Mouse (Mus musculus) adrenal gland, postnatal 25 days (tissue): Measurements from ENCODE around the gene Dglucy. TPM values are rescaled to one million over a fixed set of nuclear protein-coding genes. Genes with fewer than 3 reads are reported as not detected.

Source experiments
- DNase-seq: peaks from one replicate; pipeline ENCODE4 v3.0.0; 2021; ENCODE audit warnings: mixed read lengths
- total RNA-seq: library from RNA; stranded (reverse); gene quantifications from 2 replicates; pipeline ENCODE4 v1.2.3, GENCODE M21; 2021

Gene Dglucy
- total RNA-seq, 1 experiment from 2014 or later, result 17.2 TPM

DNA sequence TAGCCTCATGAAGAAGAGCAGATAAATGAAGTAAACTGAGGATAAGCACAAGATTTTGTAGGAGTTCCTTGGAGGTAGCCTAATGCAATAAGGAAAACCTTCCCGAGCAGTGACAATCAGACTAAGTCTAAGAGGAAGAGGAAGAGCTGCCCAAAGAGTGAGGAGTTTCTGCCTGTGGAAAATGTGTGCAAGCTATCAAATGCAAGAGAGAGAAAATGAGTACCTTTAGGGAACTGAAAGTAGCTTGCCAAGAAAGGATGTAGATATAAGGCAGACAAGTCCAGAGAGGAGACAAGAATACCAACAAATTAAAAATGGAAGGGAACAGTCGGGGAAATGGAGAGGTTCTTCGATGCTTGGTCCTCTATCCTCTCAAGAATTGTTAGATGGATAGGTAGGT is 106.7 kb downstream of the Dglucy start:
- DNase-seq, result no peak

DNA sequence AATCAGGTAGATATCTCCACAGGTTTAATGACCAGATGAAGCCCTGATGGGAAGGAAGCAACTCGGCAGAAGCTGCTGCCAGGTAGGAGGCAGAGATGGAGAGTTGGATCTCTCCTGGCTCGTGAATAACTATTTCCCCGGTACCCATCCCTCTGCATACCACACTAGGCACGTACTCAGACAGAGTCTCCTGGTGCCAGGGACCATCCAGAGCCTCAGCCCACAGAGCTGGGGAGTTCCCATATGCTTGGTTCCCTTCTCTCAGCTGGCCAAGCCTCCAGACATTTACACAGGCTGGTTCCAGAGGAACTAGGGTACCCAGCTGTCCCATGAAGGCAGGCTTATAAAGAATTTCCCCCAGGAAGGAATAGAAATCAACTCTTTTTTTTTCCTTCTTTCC is 108.0 kb downstream of the Dglucy start:
- DNase-seq, result no peak

DNA sequence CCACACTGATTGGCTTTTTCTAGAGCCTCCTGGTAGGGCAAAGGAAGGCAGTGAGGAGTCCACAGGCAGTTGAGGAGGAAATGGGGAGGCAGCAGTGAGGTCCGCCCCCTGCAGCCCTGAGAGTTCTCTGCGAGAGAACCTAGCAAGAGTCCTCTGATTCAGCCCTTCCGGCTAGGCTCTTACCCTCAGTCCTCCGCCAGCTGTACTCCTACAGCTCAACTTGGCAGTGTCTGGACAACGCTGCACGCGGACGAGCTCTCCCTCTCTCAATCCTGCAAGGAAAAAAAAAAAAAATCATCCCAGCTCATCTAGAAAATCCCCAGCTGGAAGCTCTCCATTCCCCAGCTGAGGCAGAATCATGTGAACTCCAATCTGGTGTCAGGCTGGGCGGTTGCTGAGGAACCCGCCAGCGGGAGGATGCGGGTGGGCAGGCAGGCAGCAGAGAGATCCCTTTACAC is 109.0 kb downstream of the Dglucy start:
- no peak for DNase-seq

DNA sequence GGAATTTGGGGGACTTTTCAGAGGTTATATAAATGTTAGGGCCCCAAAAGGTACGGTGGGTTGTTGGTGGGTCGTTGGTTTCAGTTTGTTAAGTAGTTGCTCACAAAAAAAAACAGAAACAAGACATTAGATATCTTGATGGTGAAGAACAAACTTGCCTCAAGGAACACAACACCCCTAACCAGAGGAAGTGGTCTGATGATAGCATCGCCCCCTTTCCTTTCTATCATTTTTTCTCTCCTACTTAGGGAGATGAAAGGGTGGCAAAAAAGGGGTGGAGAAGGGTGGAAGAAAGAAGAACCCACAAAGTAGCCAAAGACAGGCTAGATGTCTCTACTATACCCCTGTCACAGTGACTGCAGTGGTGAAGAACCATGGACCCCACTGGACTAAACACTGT is 111.7 kb downstream of the Dglucy start:
- DNase-seq, result no peak

DNA sequence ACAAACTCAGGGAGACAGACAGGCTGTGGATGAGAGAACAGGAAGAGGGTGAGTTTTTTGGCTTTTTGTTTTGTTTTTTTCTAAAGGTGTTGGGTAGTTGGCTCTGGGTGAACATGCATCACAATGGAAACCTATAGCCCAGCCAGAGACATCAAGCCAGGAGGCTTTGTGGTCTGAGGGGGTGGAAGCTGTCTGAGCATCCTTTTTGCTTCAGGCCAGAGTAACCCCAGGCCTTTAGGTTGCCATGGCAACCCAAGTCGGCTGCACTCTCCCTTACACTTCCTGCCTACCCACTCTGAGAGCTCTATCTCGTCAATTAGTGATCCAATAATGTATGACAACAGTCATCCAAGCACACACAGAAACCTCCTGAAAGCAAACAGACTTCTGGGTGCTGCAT is 116.6 kb downstream of the Dglucy start:
- no peak for DNase-seq

DNA sequence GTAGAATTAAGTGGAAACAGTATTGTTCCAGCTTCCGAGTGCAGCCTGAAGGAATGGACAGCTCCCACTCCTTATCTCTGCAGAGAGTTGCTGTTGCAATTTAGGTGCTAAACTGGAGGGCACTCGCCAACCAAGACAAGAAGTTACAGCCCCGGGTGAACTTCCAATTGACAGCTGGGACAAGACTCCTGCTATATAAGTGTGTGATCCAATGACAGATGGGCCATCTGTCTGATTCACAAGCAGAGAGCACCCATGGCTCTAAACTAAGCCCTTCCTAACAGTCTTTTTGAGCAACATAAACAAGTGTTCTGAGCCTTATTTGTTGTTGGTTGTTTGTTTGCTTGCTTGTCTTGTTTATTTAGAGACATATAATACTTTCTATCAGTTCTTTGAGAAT is 117.8 kb downstream of the Dglucy start:
- DNase-seq, result no peak

DNA sequence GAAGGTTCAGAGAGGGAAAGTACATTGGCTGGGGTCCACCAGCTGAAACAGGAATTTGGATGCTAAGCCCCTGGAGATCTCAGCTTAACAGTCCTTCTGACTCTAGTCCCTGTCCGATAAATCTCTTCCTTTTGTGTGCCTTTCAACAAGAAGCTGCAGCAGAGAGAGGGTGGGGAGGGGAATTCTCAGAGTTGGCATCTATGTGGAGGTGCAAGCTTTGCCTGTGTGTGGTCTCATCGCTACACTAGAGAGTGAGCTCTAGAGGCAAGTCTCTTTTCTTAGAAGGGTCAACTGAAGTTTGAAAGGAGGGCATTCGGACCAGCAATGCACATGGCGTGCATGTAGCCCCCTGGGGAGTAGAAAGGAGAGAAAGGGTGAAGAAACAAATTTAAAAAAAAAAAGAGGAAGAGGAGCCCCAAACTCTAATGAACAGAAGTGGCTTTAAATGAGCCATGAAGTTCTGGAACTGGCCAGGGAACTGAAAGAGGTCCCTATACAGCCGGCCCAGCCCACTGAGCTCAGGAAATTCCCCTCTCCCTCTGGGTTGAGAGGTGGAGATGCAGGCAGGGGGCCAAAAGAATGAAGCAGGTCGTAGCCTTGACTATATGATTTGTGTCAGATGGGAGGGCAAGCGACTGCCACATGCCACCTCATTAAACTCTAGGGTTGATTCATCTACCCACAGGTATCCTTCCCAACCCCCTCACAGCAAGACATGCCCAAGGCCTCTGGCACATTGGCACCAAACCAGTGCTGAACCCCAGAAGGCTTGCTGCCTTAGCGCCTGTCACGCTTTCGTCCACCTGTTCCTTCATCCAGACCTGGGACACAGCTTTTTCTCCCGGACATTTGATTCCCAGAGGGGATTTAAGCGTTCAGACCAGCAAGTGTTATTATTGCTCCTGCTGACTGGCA is 119.1 kb downstream of the Dglucy start:
- no peak for DNase-seq

DNA sequence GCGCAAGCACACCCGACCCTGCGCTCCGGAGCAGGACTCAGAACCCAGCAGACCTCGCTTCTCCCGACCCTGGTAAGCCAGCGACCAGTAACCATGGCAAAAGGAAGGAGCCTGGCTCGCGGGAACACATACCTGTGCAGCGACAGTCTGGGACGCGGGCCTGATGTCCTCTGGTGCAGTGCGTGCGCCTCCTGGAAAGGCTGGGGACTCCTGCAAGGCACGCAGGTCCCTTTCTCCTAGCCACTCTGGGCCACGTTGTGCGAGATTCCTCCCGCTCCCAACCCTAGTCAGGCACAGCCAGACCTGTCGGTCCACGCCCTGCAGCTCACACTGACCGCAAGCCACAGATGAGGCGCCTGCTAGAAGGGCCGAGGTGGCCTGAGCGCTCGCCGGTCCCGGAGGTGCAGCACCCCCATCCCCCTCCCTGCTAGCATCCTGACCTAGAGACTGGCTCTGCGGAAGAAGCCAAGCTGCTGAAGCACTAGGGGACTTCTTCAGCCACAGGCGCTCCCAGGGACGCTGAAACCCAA is 120.3 kb downstream of the Dglucy start:
- peak; percentile 13 for DNase-seq

DNA sequence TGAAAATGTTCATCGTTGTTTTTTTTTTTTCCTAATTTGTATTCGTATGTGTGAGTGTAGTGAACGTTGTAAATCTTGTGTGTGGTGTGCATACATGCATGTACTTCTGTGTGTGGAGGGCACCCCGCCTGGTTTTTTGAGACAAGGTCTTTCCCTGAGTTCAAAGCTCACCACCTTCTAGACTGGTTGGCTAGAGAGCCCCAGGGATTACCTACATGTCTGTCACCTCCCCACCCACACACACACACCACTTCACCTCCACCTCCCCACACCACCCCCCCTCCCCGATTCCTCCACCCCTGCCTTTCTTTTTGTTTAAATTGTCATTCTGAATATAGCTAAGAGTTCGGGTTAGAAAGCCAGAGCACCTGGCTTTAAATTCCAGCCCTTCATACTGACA is 122.0 kb downstream of the Dglucy start:
- DNase-seq, result no peak

DNA sequence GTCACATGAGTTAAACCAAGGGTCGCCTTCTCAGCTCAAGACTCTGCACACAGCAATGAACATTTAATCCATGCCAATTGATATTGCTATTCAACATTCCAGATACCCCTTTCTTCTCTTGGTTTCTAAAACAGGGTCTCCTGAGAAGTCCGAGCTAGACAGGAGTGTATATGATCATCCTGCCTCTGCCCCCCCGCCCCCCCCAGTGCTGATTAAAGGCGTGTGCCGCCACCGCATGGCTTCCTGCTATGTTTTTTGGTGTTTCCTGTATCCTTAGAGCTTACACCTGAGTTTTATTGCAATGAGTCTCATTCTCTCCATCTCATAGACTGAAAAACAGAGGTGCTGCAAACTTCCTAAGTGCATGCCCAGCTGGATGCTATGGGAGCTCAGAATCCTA is 122.5 kb downstream of the Dglucy start:
- no peak for DNase-seq

DNA sequence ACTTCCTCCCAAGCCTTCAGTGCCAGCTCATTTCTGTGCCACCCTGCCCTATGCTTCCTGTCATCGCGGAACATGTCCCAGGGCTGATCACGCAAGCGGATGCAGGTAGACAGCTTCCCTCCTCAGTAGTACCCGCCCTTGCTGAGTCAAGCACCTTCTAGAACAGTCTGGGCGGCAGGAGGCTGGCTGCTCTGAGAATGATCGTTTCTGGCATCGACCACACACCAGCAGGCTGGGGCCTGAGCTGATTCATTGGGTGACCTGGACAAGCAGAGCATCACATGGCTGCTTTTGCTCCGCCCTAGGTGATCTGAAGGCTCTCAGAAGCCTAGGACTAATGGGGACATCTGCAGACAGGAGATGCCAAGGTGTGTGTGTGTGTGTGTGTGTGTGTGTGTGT is 124.9 kb downstream of the Dglucy start:
- DNase-seq, result no peak

DNA sequence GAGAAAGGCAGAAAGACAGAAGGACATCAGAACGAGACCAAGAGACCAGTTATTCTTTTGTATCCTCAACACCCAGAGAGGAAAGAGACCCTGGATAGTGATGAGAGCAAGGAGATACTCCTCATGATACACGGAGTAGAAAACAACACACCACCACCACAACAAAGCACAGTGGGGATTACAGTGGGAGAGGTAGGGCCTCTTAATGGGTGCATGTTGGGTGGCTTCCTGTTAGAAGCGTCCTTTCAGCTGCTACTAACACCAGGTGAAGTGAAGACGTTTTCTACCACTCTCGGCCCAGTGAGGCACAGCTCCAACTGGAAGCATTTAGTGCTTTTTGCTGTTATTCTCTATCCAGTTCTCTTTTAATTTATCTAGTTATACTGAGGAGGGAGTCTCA is 128.0 kb downstream of the Dglucy start:
- no peak for DNase-seq

DNA sequence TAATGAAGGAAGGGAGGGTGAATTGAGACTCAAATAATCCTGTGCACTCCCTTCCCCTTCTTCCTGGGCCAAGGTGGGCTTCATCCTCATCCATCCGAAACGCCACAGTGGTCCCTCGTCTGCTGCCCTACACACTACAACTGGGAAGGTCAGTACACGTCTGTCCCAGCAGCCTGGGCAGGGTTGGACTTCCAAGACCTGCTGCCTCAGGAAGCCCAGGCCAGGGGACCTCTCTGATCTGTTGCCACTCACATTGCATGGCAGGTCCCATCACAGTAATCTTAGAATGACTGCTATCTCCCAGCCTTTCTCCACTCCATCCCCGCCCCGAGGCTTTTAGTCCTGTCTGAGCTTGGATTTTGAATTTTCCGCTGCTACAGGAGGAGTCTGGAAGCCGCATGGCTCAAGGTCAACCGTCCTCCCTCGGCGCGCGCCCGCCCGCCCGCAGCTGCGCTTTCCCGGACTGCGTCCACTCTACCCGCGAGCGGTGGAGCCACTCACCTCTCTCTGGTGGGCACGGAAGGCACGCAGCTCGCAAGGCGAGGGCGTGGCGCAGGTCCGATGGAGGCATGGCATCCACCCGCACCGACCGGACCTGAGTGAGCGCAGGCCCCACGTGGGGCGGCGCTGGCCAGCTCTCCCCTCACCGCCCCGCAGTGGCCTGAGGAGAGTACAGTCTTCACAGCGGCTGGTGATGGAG is 128.9 kb downstream of the Dglucy start, which contains the start of gene Gpr68:
Gene Gpr68, minus strand, starts transcription at position 601 of the 700 bp plus-strand sequence.
- DNase-seq, result peak; percentile 49

DNA sequence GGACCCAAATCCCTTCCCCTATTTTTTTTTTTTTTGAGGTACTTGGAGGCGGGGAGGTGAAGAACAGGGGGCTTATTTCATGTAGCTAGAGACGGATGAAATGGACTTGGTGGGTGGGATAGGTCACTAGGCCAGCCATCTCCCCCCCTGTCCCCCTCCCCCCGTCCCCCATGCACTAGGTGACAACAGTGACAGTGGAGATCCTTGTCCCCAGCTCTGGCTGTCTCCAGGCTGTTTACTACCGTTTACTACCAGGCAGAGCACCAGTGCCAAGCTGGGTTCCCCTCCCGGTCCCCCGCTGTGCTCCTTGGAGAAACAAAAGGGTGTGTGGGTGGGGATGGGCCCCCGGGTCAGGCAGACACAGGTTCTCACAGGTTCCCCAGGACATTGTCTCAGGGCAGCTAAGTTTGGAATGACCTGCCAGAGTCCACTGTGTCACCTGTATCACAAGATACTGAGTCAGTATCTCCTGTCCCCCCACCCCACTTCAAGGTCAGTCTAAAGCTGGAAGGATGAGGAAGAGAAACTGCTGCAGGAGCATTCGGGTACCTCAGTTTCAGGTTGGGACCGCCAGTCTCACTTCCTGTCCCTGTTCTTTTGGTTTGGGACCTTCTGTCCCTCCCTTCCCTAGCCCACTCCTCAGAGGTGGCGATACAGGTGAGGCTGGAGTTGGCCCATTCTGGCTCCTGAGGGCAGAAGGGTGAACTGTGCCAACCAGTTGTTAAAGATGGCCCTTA is 129.6 kb downstream of the Dglucy start:
- DNase-seq, result no peak

DNA sequence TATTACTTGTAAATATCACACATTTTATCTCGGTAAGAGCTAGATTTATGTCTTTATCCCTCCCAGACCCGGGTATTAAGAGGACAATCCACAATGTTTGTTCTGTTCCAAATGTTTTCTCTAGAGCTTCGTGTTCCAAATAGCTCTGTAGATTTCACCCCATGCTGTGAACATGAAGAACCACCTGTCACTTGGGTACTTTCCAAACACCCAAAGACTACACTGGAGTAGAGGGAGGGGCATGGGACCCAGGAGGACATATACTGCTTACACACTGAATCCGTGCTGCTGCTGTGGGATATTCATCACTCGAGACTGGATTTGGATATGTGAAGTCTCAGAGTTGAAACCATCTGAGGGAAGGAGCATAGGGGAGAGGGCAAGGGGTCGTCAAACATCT is 130.9 kb downstream of the Dglucy start:
- DNase-seq, result no peak

DNA sequence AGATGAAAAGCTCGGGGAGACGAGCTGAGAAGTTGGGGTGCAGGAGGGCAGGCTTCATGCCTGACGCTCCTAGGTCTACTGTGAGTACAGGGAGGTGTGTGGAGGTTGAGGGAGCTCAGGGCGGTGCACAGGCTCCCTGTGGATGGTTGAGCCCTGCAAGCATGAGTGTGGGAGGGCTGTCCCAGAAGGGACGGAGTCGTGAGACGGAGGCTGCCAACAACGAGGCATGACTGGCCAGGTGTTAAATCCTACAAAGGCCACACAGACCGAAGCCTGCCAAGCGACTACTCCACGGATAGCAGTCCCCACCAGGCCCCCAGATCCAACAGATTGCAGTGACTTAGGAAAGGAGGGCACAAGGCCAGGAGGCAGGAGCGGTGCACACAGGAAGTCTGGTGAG is 131.9 kb downstream of the Dglucy start:
- no peak for DNase-seq

DNA sequence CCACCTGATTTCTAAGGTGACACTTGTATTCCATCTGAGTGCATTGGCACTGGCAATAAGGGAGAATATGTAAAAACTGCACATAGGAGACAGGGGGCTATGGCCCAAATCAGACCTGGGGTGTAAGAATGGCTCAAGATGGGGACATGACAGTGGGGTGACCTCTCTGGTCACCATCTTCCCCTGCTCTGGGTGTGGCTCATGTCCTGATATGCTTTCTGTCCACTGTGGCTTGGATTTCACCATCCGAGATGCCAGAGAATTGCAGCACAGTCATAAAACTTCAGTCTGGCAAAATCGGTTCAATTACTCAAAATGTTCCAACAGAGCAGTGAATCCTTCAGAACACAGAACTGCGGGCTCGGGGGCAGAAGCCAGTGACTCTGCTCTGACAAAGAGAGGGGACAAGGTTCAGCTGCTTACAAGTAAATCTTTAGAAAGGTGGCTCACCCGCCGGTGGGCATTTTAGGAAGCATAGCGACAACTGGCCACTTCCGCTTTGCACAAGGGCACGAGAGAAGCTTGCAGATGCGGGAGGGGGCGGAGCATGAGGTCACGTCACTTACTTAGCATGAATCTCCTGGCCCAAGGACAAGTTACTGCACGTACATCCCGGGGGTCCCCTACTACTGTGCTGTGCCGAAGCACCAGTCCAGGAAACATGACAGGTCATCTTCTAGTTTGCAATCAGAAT is 145.9 kb downstream of the Dglucy start:
- DNase-seq, result no peak

DNA sequence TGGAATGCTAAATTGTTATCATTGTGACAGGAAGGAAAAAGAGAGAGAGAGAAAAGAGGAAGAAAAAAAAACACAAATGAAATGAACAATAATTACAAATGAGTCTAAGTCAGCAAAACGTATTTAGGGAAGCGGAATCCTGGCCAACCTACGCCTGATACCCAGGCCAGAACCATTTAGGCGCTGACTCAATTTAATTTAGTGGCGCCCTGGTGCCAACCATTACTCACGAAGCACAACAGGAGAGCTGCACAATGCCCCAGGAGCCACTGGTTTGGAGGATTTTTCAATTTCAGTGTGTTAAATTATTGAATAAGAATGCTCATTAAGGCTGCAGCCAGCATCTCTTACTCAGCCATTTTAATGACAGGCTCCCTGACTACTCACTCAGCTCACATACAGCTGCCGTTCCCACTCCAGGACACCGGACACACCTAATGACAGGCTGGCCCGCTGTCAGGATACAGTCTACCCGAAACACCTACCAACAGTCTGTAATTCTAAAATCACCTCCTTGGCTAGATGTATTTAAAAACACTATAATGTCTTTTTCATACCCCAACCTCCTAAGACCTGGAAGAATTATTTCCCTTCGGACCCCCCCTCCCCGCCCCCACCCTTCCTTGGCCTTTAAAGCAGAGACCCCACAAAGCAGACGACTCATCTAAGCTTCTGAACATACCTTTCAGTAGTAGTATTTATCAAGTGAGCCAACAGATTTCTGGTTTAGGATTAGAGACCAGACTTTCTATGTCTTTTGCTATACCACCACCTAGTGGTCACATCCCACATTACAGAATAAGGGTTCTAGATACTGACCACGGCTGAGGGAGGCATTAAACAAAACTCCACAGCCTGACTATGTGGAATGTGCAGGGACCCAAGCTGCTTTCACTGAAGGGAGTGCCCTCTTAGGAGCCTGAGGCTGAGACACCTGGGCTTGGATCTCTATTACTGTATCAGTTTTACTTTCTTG is 147.1 kb downstream of the Dglucy start:
- no peak for DNase-seq

DNA sequence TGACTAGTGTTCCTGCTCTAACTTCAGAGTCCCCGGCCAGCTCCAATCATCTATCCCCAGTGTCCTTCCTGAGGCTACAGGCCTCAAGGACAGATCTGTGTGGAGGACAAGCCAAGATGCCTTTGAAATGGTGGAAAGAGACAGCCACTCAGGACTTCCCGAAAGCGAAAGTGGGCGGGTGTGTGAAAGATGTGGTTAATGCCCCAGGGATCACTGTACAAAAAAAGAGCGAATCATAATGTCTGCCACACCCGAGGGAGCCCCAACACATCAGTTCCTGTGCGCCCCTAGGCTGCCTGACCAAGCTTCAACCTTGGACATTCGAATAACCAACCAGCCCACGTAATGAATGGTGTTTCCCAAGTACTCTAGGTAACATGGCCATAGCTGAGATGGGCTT is 149.4 kb downstream of the Dglucy start:
- no peak for DNase-seq

DNA sequence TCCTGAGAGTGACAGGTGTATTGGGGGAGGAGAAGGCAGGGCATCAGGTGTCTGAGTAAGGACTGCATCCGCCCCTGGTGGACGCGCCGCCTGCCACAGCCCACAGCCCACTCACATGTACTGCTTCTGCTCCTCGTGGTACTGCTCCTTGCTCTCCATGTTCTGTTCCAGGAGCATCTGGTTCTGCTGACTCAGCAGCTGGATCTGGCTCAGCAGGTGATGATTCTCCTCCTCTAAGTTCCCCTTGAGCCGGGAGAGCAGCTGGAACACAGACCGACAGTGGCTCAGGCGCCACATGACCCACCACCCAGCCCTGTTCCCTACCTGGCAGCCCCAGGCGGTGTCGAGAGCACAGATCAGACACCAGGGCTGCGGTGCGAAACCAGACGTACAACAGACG is 152.8 kb downstream of the Dglucy start:
- DNase-seq, result no peak

DNA sequence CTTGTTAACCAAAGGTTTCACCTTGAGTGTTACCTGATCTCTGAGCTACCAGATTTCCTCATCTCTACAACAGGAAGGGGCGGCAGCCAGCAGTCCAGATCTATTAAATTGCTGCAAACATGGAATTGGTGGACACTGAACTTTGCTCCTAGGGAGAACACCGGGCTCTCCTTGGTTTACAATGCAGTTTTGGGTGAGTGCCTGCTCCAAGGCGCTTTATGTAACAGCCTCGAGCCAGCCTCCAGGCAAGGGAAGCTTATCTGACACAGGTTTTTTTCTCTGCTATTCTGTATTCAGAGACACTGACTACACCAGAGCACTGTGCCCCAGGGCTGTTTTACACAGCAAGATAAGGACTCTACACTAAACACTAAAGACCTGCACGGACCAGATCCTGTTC is 155.9 kb downstream of the Dglucy start:
- DNase-seq, result no peak
